Mouse (Mus musculus) inflammation-experienced regulatory T-cells, adult 6 months (primary cell): ENCODE data around the gene Dusp18. TPM values are rescaled to one million over a fixed set of nuclear protein-coding genes. Genes with fewer than 3 reads are reported as not detected.

Experiments used
- ATAC-seq: one replicate; pipeline ENCODE4 v1.8.0; 2017
- polyA plus RNA-seq, 3 experiments: library from polyadenylated mRNA; unstranded; fragments of 100-300 nt; shearing (Covaris generic); gene quantifications; one replicate each; pipeline ENCODE4 v1.2.1; 2017

Dusp18 gene
- polyA plus RNA-seq, 3 experiments from 2014 or later = 0.21 to 0.32 TPM; not detected in 1

GRCm38 (mm10) chr11:3930931-3931330 lies 35.9 kb downstream of the Dusp18 start:
- ATAC-seq = no peak

GRCm38 (mm10) chr11:3931511-3932211 lies 36.6 kb downstream of the Dusp18 start, which contains the start of gene Tcn2:
TSS of gene Tcn2 (minus strand) at chr11:3932159.
- ATAC-seq = peak; percentile 90

- no peak for ATAC-seq
These were observed 38.8 kb downstream of the Dusp18 start for GRCm38 (mm10) chr11:3933756-3934285.

- no peak for ATAC-seq
These were observed 40.1 kb downstream of the Dusp18 start for GRCm38 (mm10) chr11:3935135-3935534.

GRCm38 (mm10) chr11:3936318-3936717 lies 41.3 kb downstream of the Dusp18 start:
- no peak for ATAC-seq

- no peak for ATAC-seq
These were observed 42.4 kb downstream of the Dusp18 start for GRCm38 (mm10) chr11:3937321-3937874.

- no peak for ATAC-seq
These were observed 46.3 kb downstream of the Dusp18 start for GRCm38 (mm10) chr11:3941371-3941770.

- ATAC-seq = no peak
These were observed 51.3 kb downstream of the Dusp18 start for GRCm38 (mm10) chr11:3946386-3946785.

Other genes starting within 250 kb of the Dusp18 start
- 10 to 100 TPM in 2 of 3 experiments, 1 to 10 TPM in 1; 5.9 to 12.6 (median 10.4) TPM for gene Morc2a, start 246.0 kb upstream of the Dusp18 start, polyA plus RNA-seq
- gene Osbp2, start 31.3 kb upstream of the Dusp18 start, polyA plus RNA-seq = not detected
- gene 4921536K21Rik, start 142 bp upstream of the Dusp18 start, polyA plus RNA-seq = not detected
- 1 to 10 TPM; 1.3 to 2.3 (median 1.5) TPM for gene Slc35e4, start 19.4 kb downstream of the Dusp18 start, polyA plus RNA-seq
- gene Tcn2, start 36.9 kb downstream of the Dusp18 start, polyA plus RNA-seq = 10 to 100 TPM; 11.0 to 29.1 (median 23.6) TPM
- 10 to 100 TPM; 51.8 to 88.6 (median 72.7) TPM for gene Pes1, start 68.7 kb downstream of the Dusp18 start, polyA plus RNA-seq
- under 1 TPM in 1 of 3 experiments, not detected in 2; 0.50 TPM for gene 4930556J24Rik, start 81.5 kb downstream of the Dusp18 start, polyA plus RNA-seq
- not detected for gene Gal3st1, start 88.4 kb downstream of the Dusp18 start, polyA plus RNA-seq
- not detected for gene Sec14l4, start 136.2 kb downstream of the Dusp18 start, polyA plus RNA-seq
- gene Sec14l3, start 169.6 kb downstream of the Dusp18 start, polyA plus RNA-seq = not detected
- 1 to 10 TPM; 1.1 to 3.8 (median 3.2) TPM for gene Mtfp1, start 200.2 kb downstream of the Dusp18 start, polyA plus RNA-seq
- 1 to 10 TPM in 2 of 3 experiments, under 1 TPM in 1; 0.79 to 2.7 (median 1.3) TPM for gene Sec14l2, start 228.2 kb downstream of the Dusp18 start, polyA plus RNA-seq
- gene Rnf215, start 240.0 kb downstream of the Dusp18 start, polyA plus RNA-seq = 10 to 100 TPM in 1 of 3 experiments, 1 to 10 TPM in 2; 7.5 to 10.4 (median 8.4) TPM